Mouse (Mus musculus): Measurements from ENCODE around the gene Abt1. TPM values are rescaled to one million over a fixed set of nuclear protein-coding genes. Genes with fewer than 3 reads are reported as not detected.
A peak's percentile ranks its signal among the peaks of the same experiment; 100 is the strongest.

Gene Abt1
- polyA plus RNA-seq, 1 experiment from 2014 or later: 12.0 TPM

GRCm38 (mm10) chr13:23436861-23437822, 13.5 kb upstream of the Abt1 start:
- Histone ChIP-seq H3K4me1 (0 out of 2 replicates have a peak, but pooled peaks cover 9% of the 10 kb centered on the region), H3K9me3 (replicated peaks) (no peaks in the 10 kb centered on the region), H3K9ac (peak overlapping the region; percentile 62), H3K4me2 (replicated peaks) (peak overlapping the region; percentile 64), H3K4me3 (peak overlapping the region; percentile 51), H3K27me3 (no peaks in the 10 kb centered on the region), H3K36me3 (no peaks in the 10 kb centered on the region), H3K27ac (peak overlapping the region; percentile 62)
- peak; percentile 26 for ATAC-seq (ENCODE audit: low FRiP score)
- under 1% methylated on average over 32 of the region's 32 CpGs for WGBS

- Histone ChIP-seq H3K36me3 (no peaks in the 10 kb centered on the region), H3K9me3 (replicated peaks) (no peaks in the 10 kb centered on the region), H3K4me2 (replicated peaks) (peak overlapping the region; percentile 60), H3K4me1 (0 out of 2 replicates have a peak, but pooled peaks cover 9% of the 10 kb centered on the region), H3K27ac (no peak overlapping the region), H3K4me3 (0 out of 2 replicates have a peak overlapping the region, but pooled peaks have one; percentile 38), H3K27me3 (no peaks in the 10 kb centered on the region), H3K9ac (no peak overlapping the region)
- WGBS: under 1% methylated on average over 11 of the region's 11 CpGs
- no peak for ATAC-seq (ENCODE audit: low FRiP score)
These were observed 12.6 kb upstream of the Abt1 start for GRCm38 (mm10) chr13:23436231-23436661.

GRCm38 (mm10) chr13:23435676-23436075, 12.0 kb upstream of the Abt1 start:
- H3K4me3 ChIP-seq: peak overlapping the region; percentile 38
- ATAC-seq (ENCODE audit: low FRiP score): no peak
- H3K4me2 ChIP-seq (replicated peaks): peak overlapping the region; percentile 60
- no peaks in the 10 kb centered on the region for H3K9me3 ChIP-seq (replicated peaks)
- no peaks in the 10 kb centered on the region for H3K27me3 ChIP-seq
- no peaks in the 10 kb centered on the region for H3K36me3 ChIP-seq
- H3K4me1 ChIP-seq: 0 out of 2 replicates have a peak, but pooled peaks cover 9% of the 10 kb centered on the region
- no peak overlapping the region for H3K27ac ChIP-seq
- 1% methylated on average over 12 of the region's 12 CpGs for WGBS
- peak overlapping the region; percentile 47 for H3K9ac ChIP-seq

- WGBS: 17% methylated on average over 4 of the region's 4 CpGs
- Histone ChIP-seq H3K27me3 (no peaks in the 10 kb centered on the region), H3K9ac (no peak overlapping the region), H3K4me3 (peak overlapping the region; percentile 38), H3K36me3 (no peaks in the 10 kb centered on the region), H3K9me3 (replicated peaks) (no peaks in the 10 kb centered on the region), H3K4me1 (0 out of 2 replicates have a peak, but pooled peaks cover 9% of the 10 kb centered on the region), H3K27ac (no peak overlapping the region), H3K4me2 (replicated peaks) (peak overlapping the region; percentile 60)
- no peak for ATAC-seq (ENCODE audit: low FRiP score)
These were observed 11.6 kb upstream of the Abt1 start for GRCm38 (mm10) chr13:23435241-23435640.

GRCm38 (mm10) chr13:23434426-23434825, 10.8 kb upstream of the Abt1 start:
- H3K9ac ChIP-seq: no peak overlapping the region
- no peak overlapping the region for H3K27ac ChIP-seq
- WGBS: 8% methylated on average over 7 of the region's 7 CpGs
- no peak for ATAC-seq (ENCODE audit: low FRiP score)
- H3K4me3 ChIP-seq: no peak overlapping the region
- H3K36me3 ChIP-seq: no peaks in the 10 kb centered on the region
- peaks cover 13% of the 10 kb centered on the region; the same call in 1 of the 2 replicates for H3K4me1 ChIP-seq
- H3K4me2 ChIP-seq (replicated peaks): peak overlapping the region; percentile 25
- H3K9me3 ChIP-seq (replicated peaks): no peaks in the 10 kb centered on the region
- H3K27me3 ChIP-seq: no peaks in the 10 kb centered on the region

GRCm38 (mm10) chr13:23433801-23434200, 10.1 kb upstream of the Abt1 start:
- no peak overlapping the region for H3K4me2 ChIP-seq (replicated peaks)
- H3K4me1 ChIP-seq: peaks cover 13% of the 10 kb centered on the region; the same call in 1 of the 2 replicates
- H3K27me3 ChIP-seq: no peaks in the 10 kb centered on the region
- H3K9me3 ChIP-seq (replicated peaks): no peaks in the 10 kb centered on the region
- WGBS: 55% methylated on average over 5 of the region's 5 CpGs
- ATAC-seq (ENCODE audit: low FRiP score): no peak
- H3K36me3 ChIP-seq: no peaks in the 10 kb centered on the region
- no peak overlapping the region for H3K27ac ChIP-seq
- H3K4me3 ChIP-seq: no peak overlapping the region
- H3K9ac ChIP-seq: no peak overlapping the region

- Histone ChIP-seq H3K9me3 (replicated peaks) (no peaks in the 10 kb centered on the region), H3K27me3 (no peaks in the 10 kb centered on the region), H3K4me2 (replicated peaks) (peak overlapping the region; percentile 60), H3K4me3 (peak overlapping the region; percentile 54), H3K36me3 (no peaks in the 10 kb centered on the region), H3K4me1 (peaks cover 13% of the 10 kb centered on the region; the same call in 1 of the 2 replicates), H3K27ac (no peak overlapping the region), H3K9ac (no peak overlapping the region)
- WGBS: 17% methylated on average over 5 of the region's 5 CpGs
- no peak for ATAC-seq (ENCODE audit: low FRiP score)
These were observed 9.5 kb upstream of the Abt1 start for GRCm38 (mm10) chr13:23433206-23433605.

- ATAC-seq (ENCODE audit: low FRiP score): peak; percentile 90
- Histone ChIP-seq H3K27me3 (no peaks in the 10 kb centered on the region), H3K9ac (peak overlapping the region; percentile 50; the same call in 1 of the 2 replicates), H3K4me2 (replicated peaks) (peak overlapping the region; percentile 60), H3K9me3 (replicated peaks) (no peaks in the 10 kb centered on the region), H3K4me3 (peak overlapping the region; percentile 54), H3K27ac (peak overlapping the region; percentile 30), H3K4me1 (peaks cover 13% of the 10 kb centered on the region; the same call in 1 of the 2 replicates), H3K36me3 (no peaks in the 10 kb centered on the region)
- WGBS: under 1% methylated on average over 28 of the region's 28 CpGs
These were observed 9.0 kb upstream of the Abt1 start for GRCm38 (mm10) chr13:23432562-23433201.

GRCm38 (mm10) chr13:23431351-23431771, 7.7 kb upstream of the Abt1 start:
- H3K27ac ChIP-seq: peak overlapping the region; percentile 91
- WGBS: under 1% methylated on average over 15 of the region's 15 CpGs

GRCm38 (mm10) chr13:23430734-23431133, 7.1 kb upstream of the Abt1 start:
- Histone ChIP-seq H3K4me2 (replicated peaks) (peak overlapping the region; percentile 60), H3K9me3 (replicated peaks) (no peaks in the 10 kb centered on the region), H3K9ac (peak overlapping the region; percentile 68), H3K27me3 (no peaks in the 10 kb centered on the region), H3K27ac (peak overlapping the region; percentile 91), H3K36me3 (no peaks in the 10 kb centered on the region), H3K4me3 (peak overlapping the region; percentile 54), H3K4me1 (peaks cover 9% of the 10 kb centered on the region; the same call in 1 of the 2 replicates)
- under 1% methylated on average over 17 of the region's 17 CpGs for WGBS
- peak; percentile 66 for ATAC-seq (ENCODE audit: low FRiP score)

More at GRCm38 (mm10) chr13:23431351-23431771, 7.7 kb upstream of the Abt1 start:
- no peaks in the 10 kb centered on the region for H3K9me3 ChIP-seq (replicated peaks)
- peak overlapping the region; percentile 60 for H3K4me2 ChIP-seq (replicated peaks)
- no peaks in the 10 kb centered on the region for H3K36me3 ChIP-seq
- no peaks in the 10 kb centered on the region for H3K27me3 ChIP-seq
- H3K9ac ChIP-seq: peak overlapping the region; percentile 68
- peak; percentile 79 for ATAC-seq (ENCODE audit: low FRiP score)
- peak overlapping the region; percentile 54 for H3K4me3 ChIP-seq
- peaks cover 11% of the 10 kb centered on the region; the same call in 1 of the 2 replicates for H3K4me1 ChIP-seq

- Histone ChIP-seq H3K27ac (no peak overlapping the region; the same call in 1 of the 2 replicates), H3K4me2 (replicated peaks) (peak overlapping the region; percentile 60), H3K4me1 (peaks cover 9% of the 10 kb centered on the region; the same call in 1 of the 2 replicates), H3K27me3 (no peaks in the 10 kb centered on the region), H3K9me3 (replicated peaks) (no peaks in the 10 kb centered on the region), H3K36me3 (no peaks in the 10 kb centered on the region), H3K4me3 (peak overlapping the region; percentile 54), H3K9ac (peak overlapping the region; percentile 68; the same call in 1 of the 2 replicates)
- ATAC-seq (ENCODE audit: low FRiP score): no peak
- WGBS: 42% methylated on average over 10 of the region's 10 CpGs
These were observed 6.2 kb upstream of the Abt1 start for GRCm38 (mm10) chr13:23429771-23430380.
